Mouse (Mus musculus) intestine, embryonic 15.5 days (tissue): ENCODE data around the gene Tspan5. TPM values are rescaled to one million over a fixed set of nuclear protein-coding genes. Genes with fewer than 3 reads are reported as not detected.

Source experiments
- ATAC-seq: fragments of 200-750 bp; cut with Nextera tagmentation; 2 replicates; pipeline ENCODE4 v1.8.0; 2017; ENCODE audit warnings: moderate TSS enrichment, moderate library complexity
- H3K27ac ChIP-seq: fragments of 300-500 bp; sonication (generic); 2 replicates; pipeline ENCODE4 v1.5.1; 2015; ENCODE audit warnings: mild to moderate bottlenecking, inconsistent platforms
- H3K27me3 ChIP-seq: fragments of 300-500 bp; sonication (generic); replicated peaks from 2 replicates; pipeline ENCODE4 v1.6.1; 2015; ENCODE audit warnings: inconsistent platforms
- H3K36me3 ChIP-seq: fragments of 300-500 bp; sonication (generic); 2 replicates; pipeline ENCODE4 v1.6.1; 2015; ENCODE audit warnings: inconsistent platforms
- H3K4me1 ChIP-seq: fragments of 300-500 bp; sonication (generic); replicated peaks from 2 replicates; pipeline ENCODE4 v1.6.1; 2015; ENCODE audit warnings: inconsistent platforms
- H3K4me2 ChIP-seq: fragments of 300-500 bp; sonication (generic); replicated peaks from 2 replicates; pipeline ENCODE4 v1.6.1; 2015; ENCODE audit warnings: mild to moderate bottlenecking, inconsistent platforms
- H3K4me3 ChIP-seq: fragments of 300-500 bp; sonication (generic); replicated peaks from 2 replicates; pipeline ENCODE4 v1.5.1; 2015; ENCODE audit warnings: inconsistent platforms
- H3K9ac ChIP-seq: fragments of 300-500 bp; sonication (generic); 2 replicates; pipeline ENCODE4 v1.6.1; 2015; ENCODE audit warnings: inconsistent platforms
- H3K9me3 ChIP-seq: fragments of 300-500 bp; sonication (generic); 2 replicates; pipeline ENCODE4 v1.6.1; 2016; ENCODE audit warnings: inconsistent platforms
- WGBS: fragments of 180-500 bp; shearing (Covaris S2); methylation state at CpG from one replicate; pipeline ENCODE4 v1.1.7; 2015; 5-methylcytosine and 5-hydroxymethylcytosine counted together
- polyA plus RNA-seq: library from polyadenylated mRNA; unstranded; fragments of >200 nt; fragmentation: Nextera tagmentation; extraction: Ambion mirVana; gene quantifications from 2 replicates; pipeline ENCODE4 v1.2.1, GENCODE M21; 2015

Gene Tspan5
- polyA plus RNA-seq, 1 experiment from 2014 or later = 17.8 TPM

- no peaks in the 10 kb centered on the region for H3K27me3 ChIP-seq
- H3K9me3 ChIP-seq = no peaks in the 10 kb centered on the region
- no peak overlapping the region for H3K27ac ChIP-seq
- no peak overlapping the region for H3K4me2 ChIP-seq
- no peak overlapping the region for H3K9ac ChIP-seq
- 82% methylated on average over 11 of the region's 11 CpGs for WGBS
- ATAC-seq = no peak
- H3K36me3 ChIP-seq = no peaks in the 10 kb centered on the region
- H3K4me1 ChIP-seq = no peaks in the 10 kb centered on the region
- H3K4me3 ChIP-seq = no peak overlapping the region
Measured at GRCm38 (mm10) chr3:138803444-138804085, 61.6 kb downstream of the Tspan5 start.

- Histone ChIP-seq H3K36me3 (no peaks in the 10 kb centered on the region), H3K27ac (no peak overlapping the region), H3K4me3 (no peak overlapping the region), H3K9ac (no peak overlapping the region), H3K4me1 (no peaks in the 10 kb centered on the region), H3K27me3 (no peaks in the 10 kb centered on the region), H3K9me3 (no peaks in the 10 kb centered on the region), H3K4me2 (no peak overlapping the region)
- WGBS = 79% methylated on average over 11 of the region's 11 CpGs
- ATAC-seq = no peak
Measured at GRCm38 (mm10) chr3:138804104-138805048, 62.4 kb downstream of the Tspan5 start.

- Histone ChIP-seq H3K9ac (no peak overlapping the region), H3K9me3 (no peaks in the 10 kb centered on the region), H3K4me1 (no peaks in the 10 kb centered on the region), H3K4me3 (no peak overlapping the region), H3K27ac (no peak overlapping the region), H3K27me3 (no peaks in the 10 kb centered on the region), H3K4me2 (no peak overlapping the region), H3K36me3 (no peaks in the 10 kb centered on the region)
- ATAC-seq = no peak
- 83% methylated on average over 4 of the region's 4 CpGs for WGBS
Measured at GRCm38 (mm10) chr3:138807795-138808194, 65.8 kb downstream of the Tspan5 start.

- Histone ChIP-seq H3K4me3 (no peak overlapping the region), H3K4me1 (no peaks in the 10 kb centered on the region), H3K4me2 (no peak overlapping the region), H3K9me3 (no peaks in the 10 kb centered on the region), H3K36me3 (no peaks in the 10 kb centered on the region), H3K27me3 (no peaks in the 10 kb centered on the region), H3K27ac (no peak overlapping the region), H3K9ac (no peak overlapping the region)
- 86% methylated on average over 8 of the region's 8 CpGs for WGBS
- ATAC-seq = no peak
Measured at GRCm38 (mm10) chr3:138809509-138809908, 67.5 kb downstream of the Tspan5 start.

GRCm38 (mm10) chr3:138812565-138812964, 70.6 kb downstream of the Tspan5 start:
- Histone ChIP-seq H3K27ac (no peak overlapping the region), H3K9me3 (no peaks in the 10 kb centered on the region), H3K9ac (no peak overlapping the region), H3K4me2 (no peak overlapping the region), H3K4me3 (no peak overlapping the region), H3K27me3 (no peaks in the 10 kb centered on the region), H3K36me3 (no peaks in the 10 kb centered on the region), H3K4me1 (no peaks in the 10 kb centered on the region)
- no peak for ATAC-seq
- WGBS = 52% methylated on average over 3 of the region's 3 CpGs

GRCm38 (mm10) chr3:138813139-138813810, 71.3 kb downstream of the Tspan5 start:
- Histone ChIP-seq H3K4me3 (no peak overlapping the region), H3K4me2 (no peak overlapping the region), H3K9ac (no peak overlapping the region), H3K36me3 (no peaks in the 10 kb centered on the region), H3K9me3 (no peaks in the 10 kb centered on the region), H3K27ac (no peak overlapping the region), H3K27me3 (no peaks in the 10 kb centered on the region), H3K4me1 (no peaks in the 10 kb centered on the region)
- no peak for ATAC-seq
- 80% methylated on average over 13 of the region's 13 CpGs for WGBS

GRCm38 (mm10) chr3:138814457-138814856, 72.5 kb downstream of the Tspan5 start:
- no peak overlapping the region for H3K4me3 ChIP-seq
- H3K36me3 ChIP-seq = no peaks in the 10 kb centered on the region
- no peaks in the 10 kb centered on the region for H3K27me3 ChIP-seq
- 70% methylated on average over 5 of the region's 5 CpGs for WGBS
- no peaks in the 10 kb centered on the region for H3K4me1 ChIP-seq
- no peak overlapping the region for H3K4me2 ChIP-seq
- H3K27ac ChIP-seq = no peak overlapping the region
- ATAC-seq = no peak
- H3K9ac ChIP-seq = no peak overlapping the region
- H3K9me3 ChIP-seq = no peaks in the 10 kb centered on the region

- no peak overlapping the region for H3K27ac ChIP-seq
- no peaks in the 10 kb centered on the region for H3K27me3 ChIP-seq
- no peaks in the 10 kb centered on the region for H3K36me3 ChIP-seq
- no peak overlapping the region for H3K4me2 ChIP-seq
- H3K4me3 ChIP-seq = no peak overlapping the region
- H3K9ac ChIP-seq = no peak overlapping the region
- no peak for ATAC-seq
- 68% methylated on average over 7 of the region's 7 CpGs for WGBS
- no peaks in the 10 kb centered on the region for H3K9me3 ChIP-seq
- H3K4me1 ChIP-seq = 0 out of 2 replicates have a peak, but pooled peaks cover 1% of the 10 kb centered on the region
Measured at GRCm38 (mm10) chr3:138815127-138815837, 73.3 kb downstream of the Tspan5 start.

GRCm38 (mm10) chr3:138816888-138817656, 75.1 kb downstream of the Tspan5 start:
- Histone ChIP-seq H3K9me3 (no peaks in the 10 kb centered on the region), H3K4me3 (no peak overlapping the region), H3K27me3 (no peaks in the 10 kb centered on the region), H3K27ac (no peak overlapping the region), H3K9ac (no peak overlapping the region), H3K36me3 (no peaks in the 10 kb centered on the region), H3K4me1 (peaks cover 7% of the 10 kb centered on the region; the same call in 1 of the 2 replicates), H3K4me2 (no peak overlapping the region)
- no peak for ATAC-seq
- 63% methylated on average over 5 of the region's 5 CpGs for WGBS

GRCm38 (mm10) chr3:138819862-138820261, 77.9 kb downstream of the Tspan5 start:
- H3K4me1 ChIP-seq = peaks cover 8% of the 10 kb centered on the region; the same call in 1 of the 2 replicates
- ATAC-seq = no peak
- H3K9ac ChIP-seq = no peak overlapping the region
- H3K4me3 ChIP-seq = no peak overlapping the region
- H3K4me2 ChIP-seq = no peak overlapping the region
- no peak overlapping the region for H3K27ac ChIP-seq
- H3K9me3 ChIP-seq = no peaks in the 10 kb centered on the region
- WGBS = 83% methylated on average over 6 of the region's 6 CpGs
- no peaks in the 10 kb centered on the region for H3K27me3 ChIP-seq
- H3K36me3 ChIP-seq = no peaks in the 10 kb centered on the region

- Histone ChIP-seq H3K27ac (no peak overlapping the region), H3K27me3 (no peaks in the 10 kb centered on the region), H3K4me3 (no peak overlapping the region), H3K9me3 (no peaks in the 10 kb centered on the region), H3K9ac (no peak overlapping the region), H3K4me1 (peaks cover 8% of the 10 kb centered on the region; the same call in 1 of the 2 replicates), H3K4me2 (no peak overlapping the region), H3K36me3 (no peaks in the 10 kb centered on the region)
- no peak for ATAC-seq
- 73% methylated on average over 5 of the region's 5 CpGs for WGBS
Measured at GRCm38 (mm10) chr3:138820296-138820695, 78.3 kb downstream of the Tspan5 start.
